Mouse (Mus musculus) heart, adult 18-20 months (tissue): Measurements from ENCODE around the gene Oosp1. TPM values are rescaled to one million over a fixed set of nuclear protein-coding genes. Genes with fewer than 3 reads are reported as not detected.

ENCODE experiments used
- DNase-seq, 2 experiments: peaks; one replicate each; pipeline ENCODE4 v3.0.0; 2021 to 2022; ENCODE audit warnings: mixed read lengths in 1 of 2
- total RNA-seq, 2 experiments: library from RNA; stranded (reverse); gene quantifications; 2 replicates each; pipeline ENCODE4 v1.2.3; 2021

The Oosp1 gene
- total RNA-seq, 2 experiments from 2014 or later, result not detected

DNA sequence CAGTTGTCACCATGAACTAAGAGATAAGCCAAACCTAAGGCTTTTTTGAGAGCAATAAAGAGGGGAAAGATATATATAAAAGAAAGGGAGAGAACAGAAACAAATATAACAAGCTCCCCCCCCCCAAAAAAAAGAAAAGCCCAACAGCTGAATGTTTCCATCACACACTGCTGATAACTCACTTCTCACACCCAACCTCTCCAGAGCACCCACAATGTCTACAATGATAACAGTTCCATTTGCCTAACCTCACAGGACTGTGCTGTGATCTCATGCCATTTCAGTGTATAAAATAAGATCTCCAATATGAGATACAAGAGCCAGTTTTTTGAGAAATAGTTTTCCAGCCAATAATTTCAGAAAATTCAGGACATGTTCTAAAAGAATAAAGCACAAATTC is 73.0 kb downstream of the Oosp1 start:
- no peak for DNase-seq

Other genes with a start within 250 kb of the Oosp1 start
- gene Ms4a4b, start 247.6 kb downstream of the Oosp1 start, total RNA-seq, result 1 to 10 TPM; 1.1 to 5.0 TPM
- gene Ms4a6c, start 221.8 kb downstream of the Oosp1 start, total RNA-seq, result 1 to 10 TPM; 7.6 to 9.6 TPM
- under 1 TPM in 1 of 2 experiments, not detected in 1; 0.82 TPM for gene Gm8369, start 205.2 kb downstream of the Oosp1 start, total RNA-seq
- gene Ms4a6b, start 174.6 kb downstream of the Oosp1 start, total RNA-seq, result 1 to 10 TPM; 7.0 to 9.7 TPM
- 1 to 10 TPM; 5.4 to 6.7 TPM for gene Ms4a4d, start 154.3 kb downstream of the Oosp1 start, total RNA-seq
- gene Ms4a6d, start 86.3 kb downstream of the Oosp1 start, total RNA-seq, result 1 to 10 TPM; 3.6 to 4.7 TPM
- gene Ms4a2, start 67.4 kb downstream of the Oosp1 start, total RNA-seq, result not detected
- gene Ms4a3, start 50.3 kb downstream of the Oosp1 start, total RNA-seq, result not detected
- gene Oosp2, start 30.6 kb downstream of the Oosp1 start, total RNA-seq, result not detected
- not detected for gene Oosp3, start 5.9 kb upstream of the Oosp1 start, total RNA-seq
- gene Gif, start 56.4 kb upstream of the Oosp1 start, total RNA-seq, result not detected
- 100 to 1,000 TPM; 113 to 120 TPM for gene Mrpl16, start 79.2 kb upstream of the Oosp1 start, total RNA-seq
- 1 to 10 TPM; 3.5 to 4.5 TPM for gene Stx3, start 128.3 kb upstream of the Oosp1 start, total RNA-seq
- not detected for gene Olfr1417, start 148.1 kb upstream of the Oosp1 start, total RNA-seq
- gene Olfr1418, start 169.9 kb upstream of the Oosp1 start, total RNA-seq, result not detected
- not detected for gene Olfr1419, start 184.0 kb upstream of the Oosp1 start, total RNA-seq
- not detected for gene Olfr1420, start 195.4 kb upstream of the Oosp1 start, total RNA-seq
- gene Patl1, start 221.2 kb upstream of the Oosp1 start, total RNA-seq, result 10 to 100 TPM; 24.7 to 27.3 TPM